Mouse (Mus musculus): ENCODE results near the gene Cebpz.

DNA sequence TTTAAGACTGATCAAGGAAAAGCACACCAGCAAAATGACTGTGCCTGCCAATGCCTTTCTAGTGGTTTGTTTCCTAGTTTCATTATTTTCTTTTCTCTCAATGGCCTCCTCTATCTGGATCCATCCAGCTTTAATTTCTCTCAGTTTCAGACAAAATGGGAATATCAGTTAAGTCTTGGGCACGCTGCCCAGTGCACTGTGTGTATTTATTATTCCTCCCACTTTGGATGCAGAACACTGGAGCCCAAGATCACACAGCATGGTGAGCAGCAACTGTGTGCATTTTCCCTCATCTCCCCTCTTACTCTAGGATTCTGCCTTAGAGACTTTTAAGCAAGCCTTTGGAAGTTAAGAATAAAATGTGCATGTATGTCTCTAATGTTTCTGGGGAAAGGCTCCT is 27.5 kb upstream of the Cebpz start:
- TF ChIP-seq POLR2A (IDR thresholded peaks at IDR 0.05; ENCODE audit: low read depth, low read length), result no peak
- no peak for TF ChIP-seq CTCF (IDR thresholded peaks at IDR 0.05; ENCODE audit: extremely low read depth, insufficient read length, insufficient replicate concordance, low read depth, low read length)
